Mouse (Mus musculus) heart, postnatal 0 days (tissue): ENCODE data around the gene Ang. TPM values are rescaled to one million over a fixed set of nuclear protein-coding genes. Genes with fewer than 3 reads are reported as not detected.

Experiments
- ATAC-seq: fragments of 200-750 bp; cut with Nextera tagmentation; 2 replicates; pipeline ENCODE4 v1.8.0; 2017; ENCODE audit warnings: low read depth, moderate number of reproducible peaks, moderate library complexity; ENCODE audit not compliant: insufficient read depth
- DNase-seq: peaks from one replicate; pipeline ENCODE4 v3.0.0-alpha.2; 2016; ENCODE audit warnings: low spot score
- H3K27ac ChIP-seq: fragments of 300-500 bp; sonication (generic); 2 replicates; pipeline ENCODE4 v1.5.1; 2014; ENCODE audit warnings: low read depth, mild to moderate bottlenecking
- H3K27me3 ChIP-seq: fragments of 300-500 bp; sonication (generic); 2 replicates; pipeline ENCODE4 v1.6.1; 2014; ENCODE audit warnings: low read length, mixed read lengths; ENCODE audit not compliant: control insufficient read depth, insufficient read depth
- H3K36me3 ChIP-seq: fragments of 300-500 bp; sonication (generic); replicated peaks from 2 replicates; pipeline ENCODE4 v1.6.1; 2014; ENCODE audit warnings: low read length, mixed read lengths; ENCODE audit not compliant: control insufficient read depth, insufficient read depth
- H3K4me1 ChIP-seq: fragments of 300-500 bp; sonication (generic); 2 replicates; pipeline ENCODE4 v1.6.1; 2014; ENCODE audit warnings: antibody characterized with exemption; ENCODE audit not compliant: control insufficient read depth, insufficient read depth
- H3K4me2 ChIP-seq: fragments of 300-500 bp; sonication (generic); 2 replicates; pipeline ENCODE4 v1.6.1; 2014; ENCODE audit warnings: low read depth, mild to moderate bottlenecking, low read length, moderate library complexity
- H3K4me3 ChIP-seq: fragments of 300-500 bp; sonication (generic); 2 replicates; pipeline ENCODE4 v1.5.1; 2014; ENCODE audit warnings: low read depth, low read length
- H3K9ac ChIP-seq: fragments of 300-500 bp; sonication (generic); replicated peaks from 2 replicates; pipeline ENCODE4 v1.6.1; 2014; ENCODE audit warnings: low read depth, low read length, mixed read lengths
- H3K9me3 ChIP-seq: fragments of 300-500 bp; sonication (generic); replicated peaks from 2 replicates; pipeline ENCODE4 v1.6.1; 2016; ENCODE audit warnings: low read length; ENCODE audit not compliant: control insufficient read depth
- CTCF ChIP-seq: IDR thresholded peaks from 2 replicates; pipeline ENCODE4 v1.5.1; 2016; ENCODE audit warnings: antibody characterized with exemption, control low read depth, low read depth
- EP300 ChIP-seq: IDR thresholded peaks from 2 replicates; pipeline ENCODE4 v1.6.1; 2016; ENCODE audit warnings: antibody characterized with exemption, low read depth
- WGBS: fragments of 180-500 bp; shearing (Covaris S2); extraction: QIAGEN DNeasy Blood & Tissue Kit; methylation state at CpG from one replicate; pipeline ENCODE4 v1.1.7; 2014; 5-methylcytosine and 5-hydroxymethylcytosine counted together
- polyA plus RNA-seq: library from polyadenylated mRNA; unstranded; fragments of >200 nt; fragmentation: Nextera tagmentation; extraction: Ambion mirVana; gene quantifications from 2 replicates; pipeline ENCODE4 v1.2.1, GENCODE M21; 2015
- total RNA-seq: library from RNA; depleted of rRNA; stranded (reverse); fragments of >200 nt; gene quantifications from 2 replicates; pipeline ENCODE4 v1.2.3, GENCODE M21; 2014; ENCODE audit warnings: low replicate concordance

Gene Ang
- total and polyA plus RNA-seq, 2 experiments from 2014 or later = 2.6 to 9.3 TPM

GRCm38 (mm10) chr14:51053176-51053575 lies 37.8 kb upstream of the Ang start:
- Histone ChIP-seq H3K27ac (no peak overlapping the region), H3K4me2 (no peak overlapping the region), H3K4me1 (no peaks in the 10 kb centered on the region), H3K4me3 (no peak overlapping the region), H3K9me3 (no peaks in the 10 kb centered on the region), H3K9ac (no peak overlapping the region), H3K27me3 (no peaks in the 10 kb centered on the region), H3K36me3 (no peaks in the 10 kb centered on the region)
- ATAC-seq = no peak
- WGBS = 72% methylated on average over 5 of the region's 5 CpGs
- no peak for DNase-seq
- TF ChIP-seq EP300 (no peak), CTCF (no peak)

DNA sequence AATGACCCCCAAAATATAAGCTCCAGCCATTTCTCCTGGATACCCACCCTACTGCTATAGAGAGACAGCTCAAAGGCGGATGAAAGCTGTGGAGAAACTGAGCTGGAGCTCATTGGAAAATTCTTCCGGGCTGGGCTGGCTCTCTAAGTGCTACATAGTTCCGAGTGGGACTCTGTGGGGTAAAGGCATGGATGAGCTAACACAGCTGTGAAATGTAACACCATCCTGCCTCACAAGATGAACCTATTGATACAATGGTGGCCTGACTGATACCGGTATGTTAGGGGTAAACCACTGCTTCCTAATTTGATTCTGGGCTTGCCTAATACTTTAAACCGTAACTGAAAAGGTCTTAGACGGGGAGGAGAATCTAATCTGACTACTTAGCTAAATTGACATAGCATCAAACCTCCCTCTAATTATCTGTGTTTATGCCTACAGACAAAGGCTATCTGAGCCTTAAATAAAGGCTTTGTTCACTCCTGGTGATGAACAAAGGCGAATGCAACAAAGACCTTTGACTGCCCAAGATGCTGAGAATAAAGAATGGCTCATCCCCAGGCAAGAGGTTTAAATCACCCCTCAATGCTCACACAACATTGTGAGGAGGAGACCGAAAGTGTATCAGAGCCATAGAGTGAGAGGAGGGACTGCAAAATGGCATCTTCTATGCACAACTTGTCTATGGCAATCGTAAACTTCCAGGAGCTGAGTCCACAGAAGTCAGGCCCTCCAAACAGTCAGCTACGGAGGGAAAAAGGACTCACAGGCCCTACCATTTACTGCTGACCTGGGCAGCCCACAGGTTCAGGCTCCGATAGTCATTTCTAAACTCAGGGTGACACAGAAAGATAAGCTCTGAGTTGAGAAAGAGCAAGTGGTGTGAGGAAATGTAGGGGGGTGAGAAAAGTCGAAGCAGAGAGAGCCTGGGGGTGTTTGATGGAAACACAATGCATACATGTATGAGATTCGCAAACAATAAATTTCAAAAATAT lies 36.4 kb upstream of the Ang start:
- DNase-seq = no peak

GRCm38 (mm10) chr14:51057401-51057831 lies 33.5 kb upstream of the Ang start, which contains the start of gene Rnase12:
Gene Rnase12 (minus strand): TSS chr14:51057661.
- no peak for DNase-seq
- Histone ChIP-seq H3K27me3 (no peaks in the 10 kb centered on the region), H3K4me3 (no peak within 1 kb of the TSS), H3K9me3 (no peaks in the 10 kb centered on the region), H3K9ac (no peak within 1 kb of the TSS), H3K4me2 (no peak within 1 kb of the TSS), H3K27ac (no peak within 1 kb of the TSS), H3K4me1 (0 out of 2 replicates have a peak, but pooled peaks cover under 1% of the 10 kb centered on the region), H3K36me3 (no peaks in the 10 kb centered on the region)
- ATAC-seq = peak; percentile 39; the same call in 1 of the 2 replicates
- no peak for TF ChIP-seq CTCF
- TF ChIP-seq EP300 = no peak
- WGBS = 32% methylated on average over 9 of the region's 9 CpGs

More for the DNA sequence above, 36.4 kb upstream of the Ang start:
- WGBS = 73% methylated on average over 13 of the region's 13 CpGs
- Histone ChIP-seq H3K4me2 (no peak overlapping the region), H3K4me1 (no peaks in the 10 kb centered on the region), H3K27me3 (no peaks in the 10 kb centered on the region), H3K9me3 (no peaks in the 10 kb centered on the region), H3K27ac (no peak overlapping the region), H3K9ac (no peak overlapping the region), H3K4me3 (no peak overlapping the region), H3K36me3 (no peaks in the 10 kb centered on the region)
- TF ChIP-seq CTCF (no peak), EP300 (no peak)
- no peak for ATAC-seq

DNA sequence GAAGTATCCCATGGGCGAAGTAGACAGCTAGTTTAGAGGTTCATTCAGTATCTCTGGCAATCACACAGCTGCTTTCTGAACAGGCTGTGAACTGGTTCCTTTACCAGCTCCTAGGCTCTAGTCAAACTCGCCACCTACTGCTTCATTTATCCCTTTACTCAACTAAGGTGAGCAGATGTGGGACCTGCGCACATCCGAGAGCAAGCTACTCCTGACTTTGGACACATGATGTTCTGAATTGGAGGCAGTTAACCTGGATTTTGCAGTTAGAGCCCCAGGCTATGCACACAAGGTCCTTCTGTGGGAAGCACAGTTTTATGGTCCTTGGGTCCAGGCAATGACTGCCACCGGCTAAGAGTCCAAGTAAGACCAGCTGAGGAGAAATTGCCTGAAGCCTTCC lies 30.2 kb upstream of the Ang start:
- Histone ChIP-seq H3K9me3 (no peaks in the 10 kb centered on the region), H3K9ac (no peak overlapping the region), H3K4me2 (no peak overlapping the region), H3K4me3 (no peak overlapping the region), H3K4me1 (peaks cover 5% of the 10 kb centered on the region), H3K36me3 (no peaks in the 10 kb centered on the region), H3K27me3 (no peaks in the 10 kb centered on the region), H3K27ac (no peak overlapping the region)
- ATAC-seq = no peak
- DNase-seq = no peak
- WGBS = 83% methylated on average over 5 of the region's 5 CpGs
- TF ChIP-seq EP300 (no peak), CTCF (no peak)

GRCm38 (mm10) chr14:51068956-51069355 lies 22.0 kb upstream of the Ang start:
- Histone ChIP-seq H3K4me2 (no peak overlapping the region), H3K4me3 (no peak overlapping the region), H3K36me3 (no peaks in the 10 kb centered on the region), H3K27ac (no peak overlapping the region), H3K9me3 (no peaks in the 10 kb centered on the region), H3K9ac (no peak overlapping the region), H3K27me3 (no peaks in the 10 kb centered on the region), H3K4me1 (no peaks in the 10 kb centered on the region; the same call in none of the 2 replicates)
- WGBS = 82% methylated on average over 5 of the region's 5 CpGs
- ATAC-seq = no peak
- no peak for TF ChIP-seq CTCF
- no peak for TF ChIP-seq EP300
- no peak for DNase-seq
